In genomic region chr2:152781031-152781711, GRCm38 (mm10) we compare ENCODE assay signal across 12 mouse cellular contexts. TPM values are rescaled to one million over a fixed set of nuclear protein-coding genes. Genes with fewer than 3 reads are reported as not detected.
DNase-seq lines count a peak whose midpoint lies in the region; ATAC-seq and TF ChIP-seq lines count a peak whose summit lies in the region.
"Had no signal": no experiment of that assay in that cellular context is flagged by ENCODE, and none has a peak within 500 bp of the region (broad histone marks: within the 10 kb centered on the region; RNA-seq: fewer than 3 reads in every experiment).

No protein-coding gene starts in this region.

- TF ChIP-seq POLR2A in cerebellum, adult 2 months (IDR thresholded peaks at IDR 0.05; ENCODE audit: borderline replicate concordance, insufficient read depth, low read length): no peak

- peaks cover 65% of the 10 kb centered on the region for H3K4me1 ChIP-seq in cerebellum, adult 2 months (ENCODE audit: control insufficient read depth, insufficient read depth, low read length)
- peaks cover 77% of the 10 kb centered on the region for H3K4me1 ChIP-seq in liver, embryonic 13.5 days (replicated peaks)
- H3K4me1 ChIP-seq in liver, embryonic 11.5 days (replicated peaks; ENCODE audit: control insufficient read depth, insufficient read depth, low read length): peaks cover 26% of the 10 kb centered on the region
- peaks cover 15% of the 10 kb centered on the region for H3K4me1 ChIP-seq in limb, embryonic 12.5 days (replicated peaks)
- peaks cover 4% of the 10 kb centered on the region; the same call in 1 of the 2 replicates for H3K4me1 ChIP-seq in midbrain, embryonic 15.5 days
- H3K4me1 ChIP-seq: forebrain, embryonic 13.5 days had no signal

- DNase-seq in cerebellum, adult 2 months: peak in 1 of 2 experiments; percentile 23
- DNase-seq in liver, embryonic 13.5 days: no peak
- DNase-seq in liver, embryonic 11.5 days (ENCODE audit: low spot score): no peak
- DNase-seq in adrenal gland, postnatal 25 days: peak; percentile 33
- DNase-seq in urinary bladder, postnatal 10 days (ENCODE audit: low spot score): no peak
- DNase-seq: B cell, adult 2 months; cerebellum, postnatal 14 days had no signal

- WGBS in cerebellum, adult 2 months: 39% methylated on average over 3 of the region's 3 CpGs
- WGBS in liver, embryonic 13.5 days (ENCODE audit: insufficient replicate concordance): 79% methylated on average over 3 of the region's 3 CpGs
- WGBS in liver, embryonic 11.5 days: 78% methylated on average over 3 of the region's 3 CpGs
- WGBS in limb, embryonic 12.5 days: 76% methylated on average over 3 of the region's 3 CpGs
- WGBS in midbrain, embryonic 15.5 days: 84% methylated on average over 3 of the region's 3 CpGs

- H3K27me3 ChIP-seq in cerebellum, adult 2 months (ENCODE audit: control insufficient read depth, insufficient read depth, low read length): no peaks in the 10 kb centered on the region
- H3K27me3 ChIP-seq in liver, embryonic 13.5 days: no peaks in the 10 kb centered on the region
- no peaks in the 10 kb centered on the region for H3K27me3 ChIP-seq in liver, embryonic 11.5 days (replicated peaks; ENCODE audit: control insufficient read depth, insufficient read depth, low read length)
- no peaks in the 10 kb centered on the region for H3K27me3 ChIP-seq in limb, embryonic 12.5 days
- no peaks in the 10 kb centered on the region for H3K27me3 ChIP-seq in midbrain, embryonic 15.5 days (replicated peaks)
- H3K27me3 ChIP-seq: forebrain, embryonic 13.5 days; hindbrain, embryonic 13.5 days had no signal

- no peaks in the 10 kb centered on the region for H3K9me3 ChIP-seq in liver, embryonic 13.5 days (replicated peaks)
- H3K9me3 ChIP-seq in liver, embryonic 11.5 days (ENCODE audit: control insufficient read depth, low read length): no peaks in the 10 kb centered on the region
- H3K9me3 ChIP-seq in limb, embryonic 12.5 days: no peaks in the 10 kb centered on the region
- H3K9me3 ChIP-seq in midbrain, embryonic 15.5 days: no peaks in the 10 kb centered on the region
- H3K9me3 ChIP-seq: forebrain, embryonic 13.5 days; hindbrain, embryonic 13.5 days had no signal

- H3K4me3 ChIP-seq in cerebellum, adult 2 months (replicated peaks; ENCODE audit: insufficient read depth, low read depth, low read length): no peak overlapping the region
- no peak overlapping the region for H3K4me3 ChIP-seq in liver, embryonic 13.5 days (replicated peaks)
- no peak overlapping the region for H3K4me3 ChIP-seq in liver, embryonic 11.5 days (ENCODE audit: low read depth, low read length)
- H3K4me3 ChIP-seq in limb, embryonic 12.5 days (replicated peaks): no peak overlapping the region
- H3K4me3 ChIP-seq in midbrain, embryonic 15.5 days: no peak overlapping the region
- H3K4me3 ChIP-seq: forebrain, embryonic 13.5 days; hindbrain, embryonic 13.5 days had no signal

- ATAC-seq in cerebellum, adult (ENCODE audit: insufficient number of reproducible peaks, low FRiP score, low TSS enrichment): no peak
- no peak for ATAC-seq in liver, embryonic 13.5 days (ENCODE audit: low read depth)
- no peak for ATAC-seq in liver, embryonic 11.5 days (replicated peaks; ENCODE audit: low FRiP score)
- ATAC-seq in limb, embryonic 12.5 days (ENCODE audit: insufficient number of reproducible peaks, insufficient read depth, low FRiP score, low TSS enrichment, low read depth): 0 out of 2 replicates have a peak, but pooled peaks have one; percentile 44
- no peak for ATAC-seq in midbrain, embryonic 15.5 days (replicated peaks)
- ATAC-seq: forebrain, embryonic 13.5 days had no signal

- H3K27ac ChIP-seq in cerebellum, adult 2 months (ENCODE audit: insufficient read depth, low read length): peak overlapping the region; percentile 33; the same call in 1 of the 2 replicates
- H3K27ac ChIP-seq in liver, embryonic 13.5 days: peak overlapping the region; percentile 31; the same call in 1 of the 2 replicates
- no peak overlapping the region for H3K27ac ChIP-seq in liver, embryonic 11.5 days (ENCODE audit: low read depth, low read length)
- H3K27ac ChIP-seq in limb, embryonic 12.5 days: no peak overlapping the region
- no peak overlapping the region for H3K27ac ChIP-seq in midbrain, embryonic 15.5 days
- H3K27ac ChIP-seq: forebrain, embryonic 13.5 days; hindbrain, embryonic 13.5 days had no signal

- H3K9ac ChIP-seq in liver, embryonic 13.5 days: peak overlapping the region; percentile 5; the same call in 1 of the 2 replicates
- H3K9ac ChIP-seq in liver, embryonic 11.5 days (ENCODE audit: low read depth, low read length): no peak overlapping the region
- H3K9ac ChIP-seq in limb, embryonic 12.5 days (replicated peaks): no peak overlapping the region
- no peak overlapping the region for H3K9ac ChIP-seq in midbrain, embryonic 15.5 days
- H3K9ac ChIP-seq: forebrain, embryonic 13.5 days; hindbrain, embryonic 13.5 days had no signal

- no peak for TF ChIP-seq CTCF in cerebellum, adult 2 months (IDR thresholded peaks at IDR 0.05; ENCODE audit: borderline replicate concordance, insufficient read depth, low read depth, low read length)

- no peak overlapping the region for H3K4me2 ChIP-seq in liver, embryonic 13.5 days
- no peak overlapping the region for H3K4me2 ChIP-seq in liver, embryonic 11.5 days
- no peak overlapping the region for H3K4me2 ChIP-seq in limb, embryonic 12.5 days
- H3K4me2 ChIP-seq in midbrain, embryonic 15.5 days: no peak overlapping the region
- H3K4me2 ChIP-seq: forebrain, embryonic 13.5 days; hindbrain, embryonic 13.5 days had no signal

- H3K36me3 ChIP-seq in liver, embryonic 13.5 days: peaks cover 60% of the 10 kb centered on the region
- H3K36me3 ChIP-seq in liver, embryonic 11.5 days (ENCODE audit: control insufficient read depth, insufficient read depth, low read length): no peaks in the 10 kb centered on the region; the same call in 1 of the 2 replicates
- H3K36me3 ChIP-seq in limb, embryonic 12.5 days: peaks cover 36% of the 10 kb centered on the region
- H3K36me3 ChIP-seq in midbrain, embryonic 15.5 days (replicated peaks): no peaks in the 10 kb centered on the region

RNA-seq across cellular contexts. Expression of gene Cox4i2, which starts 27.2 kb away (rescaled TPM):
- polyA plus RNA-seq in cerebellum, adult 2 months (2012; rRNA removed): 9.2 and 9.7 TPM in 2 replicates
- polyA plus RNA-seq in liver, embryonic 13.5 days (2015; fragmentation: Nextera tagmentation; extraction: Ambion mirVana): 1.1 and 1.2 TPM in 2 replicates
- polyA plus RNA-seq in liver, embryonic 11.5 days (2014; fragmentation: Nextera tagmentation; extraction: Ambion mirVana): 6.7 and 8.5 TPM in 2 replicates
- total RNA-seq in adrenal gland, postnatal 25 days (2021): 4.2 and 4.3 TPM in 2 replicates
- 29.9 and 30.6 TPM in 2 replicates for polyA plus RNA-seq in limb, embryonic 12.5 days (2016; fragmentation: Nextera tagmentation; extraction: Ambion mirVana)
- polyA plus RNA-seq in midbrain, embryonic 15.5 days (2015; fragmentation: Nextera tagmentation; extraction: Ambion mirVana): 5.2 and 6.4 TPM in 2 replicates

RNA-seq across cellular contexts. Expression of gene Id1, which starts 45.1 kb away (rescaled TPM):
- polyA plus RNA-seq in cerebellum, adult 2 months (2012; rRNA removed): 63.8 and 68.7 TPM in 2 replicates
- 20.9 and 23.2 TPM in 2 replicates for polyA plus RNA-seq in liver, embryonic 13.5 days (2015; fragmentation: Nextera tagmentation; extraction: Ambion mirVana)
- polyA plus RNA-seq in liver, embryonic 11.5 days (2014; fragmentation: Nextera tagmentation; extraction: Ambion mirVana): 52.7 and 56.3 TPM in 2 replicates
- total RNA-seq in adrenal gland, postnatal 25 days (2021): 73.3 and 81.1 TPM in 2 replicates
- 299 and 330 TPM in 2 replicates for polyA plus RNA-seq in limb, embryonic 12.5 days (2016; fragmentation: Nextera tagmentation; extraction: Ambion mirVana)
- polyA plus RNA-seq in midbrain, embryonic 15.5 days (2015; fragmentation: Nextera tagmentation; extraction: Ambion mirVana): 30.7 and 33.7 TPM in 2 replicates

RNA-seq across cellular contexts. Expression of gene Bcl2l1, which starts 50.4 kb away (rescaled TPM):
- 141 and 142 TPM in 2 replicates for polyA plus RNA-seq in cerebellum, adult 2 months (2012; rRNA removed)
- polyA plus RNA-seq in liver, embryonic 13.5 days (2015; fragmentation: Nextera tagmentation; extraction: Ambion mirVana): 148 and 164 TPM in 2 replicates
- 61.7 and 69.3 TPM in 2 replicates for polyA plus RNA-seq in liver, embryonic 11.5 days (2014; fragmentation: Nextera tagmentation; extraction: Ambion mirVana)
- total RNA-seq in adrenal gland, postnatal 25 days (2021): 48.9 and 61.8 TPM in 2 replicates
- polyA plus RNA-seq in limb, embryonic 12.5 days (2016; fragmentation: Nextera tagmentation; extraction: Ambion mirVana): 107 and 110 TPM in 2 replicates
- 195 and 197 TPM in 2 replicates for polyA plus RNA-seq in midbrain, embryonic 15.5 days (2015; fragmentation: Nextera tagmentation; extraction: Ambion mirVana)

Comparison
In these comparisons a context has a peak if more than half of its experiments do, and no peak if none do; other contexts are left out.
1. H3K27ac ChIP-seq: peak in cerebellum, adult 2 months (single experiment) and liver, embryonic 13.5 days (single experiment); none in liver, embryonic 11.5 days (single experiment), limb, embryonic 12.5 days (single experiment) and midbrain, embryonic 15.5 days (single experiment).